ENCODE assay signal across 17 mouse cellular contexts in genomic region chr3:104226731-104227130, GRCm38 (mm10). TPM values are rescaled to one million over a fixed set of nuclear protein-coding genes. Genes with fewer than 3 reads are reported as not detected.
DNase-seq lines count a peak whose midpoint lies in the region; ATAC-seq and TF ChIP-seq lines count a peak whose summit lies in the region.
"Had no signal": no experiment of that assay in that cellular context is flagged by ENCODE, and none has a peak within 500 bp of the region (broad histone marks: within the 10 kb centered on the region; RNA-seq: fewer than 3 reads in every experiment).

No protein-coding gene starts in this region.

- H3K4me1 ChIP-seq in kidney, postnatal 0 days (replicated peaks; ENCODE audit: insufficient read depth, low read length), result peaks cover 3% of the 10 kb centered on the region; the same call in 1 of the 2 replicates
- H3K4me1 ChIP-seq: embryonic facial prominence, embryonic 12.5 days; neural tube, embryonic 13.5 days had no signal

- no peaks in the 10 kb centered on the region for H3K27me3 ChIP-seq in kidney, postnatal 0 days (ENCODE audit: insufficient read depth, low read length)
- H3K27me3 ChIP-seq: embryonic facial prominence, embryonic 12.5 days; limb, embryonic 15.5 days; midbrain, embryonic 13.5 days; neural tube, embryonic 13.5 days had no signal

- H3K9ac ChIP-seq in kidney, postnatal 0 days (ENCODE audit: low read depth, low read length), result no peak overlapping the region
- H3K9ac ChIP-seq: embryonic facial prominence, embryonic 12.5 days; limb, embryonic 15.5 days; midbrain, embryonic 13.5 days; neural tube, embryonic 13.5 days had no signal

- H3K27ac ChIP-seq in kidney, postnatal 0 days, result no peak overlapping the region
- H3K27ac ChIP-seq: embryonic facial prominence, embryonic 12.5 days; hindbrain, embryonic 10.5 days; midbrain, embryonic 13.5 days; neural tube, embryonic 13.5 days had no signal

- WGBS in kidney, postnatal 0 days, result 28% methylated on average over 7 of the region's 7 CpGs

- no peak overlapping the region for H3K4me2 ChIP-seq in kidney, postnatal 0 days (ENCODE audit: low read length)
- H3K4me2 ChIP-seq: embryonic facial prominence, embryonic 12.5 days; limb, embryonic 15.5 days; midbrain, embryonic 13.5 days; neural tube, embryonic 13.5 days had no signal

- DNase-seq in gastrocnemius, postnatal 10 days, result peak; percentile 44
- no peak for DNase-seq in gastrocnemius, adult 8-10 months (ENCODE audit: low spot score in 2 of 2)
- peak; percentile 25 for DNase-seq in kidney, postnatal 0 days (ENCODE audit: low spot score)
- no peak for DNase-seq in kidney, adult 9 months
- peak; percentile 6 for DNase-seq in embryo, embryonic 9.5 days (ENCODE audit: extremely low spot score)
- peak; percentile 16 for DNase-seq in kidney, postnatal 14 days
- no peak for DNase-seq in layer of hippocampus, postnatal 10 days (ENCODE audit: low spot score in 2 of 2)
- DNase-seq: cerebellum, adult 18-20 months; cerebellum, postnatal 25 days; spleen, adult 18-20 months had no signal

- H3K4me3 ChIP-seq in kidney, postnatal 0 days (replicated peaks; ENCODE audit: low read depth, low read length), result no peak overlapping the region
- H3K4me3 ChIP-seq: embryonic facial prominence, embryonic 12.5 days; hindbrain, embryonic 10.5 days; limb, embryonic 15.5 days; midbrain, embryonic 13.5 days; neural tube, embryonic 13.5 days had no signal

- no peaks in the 10 kb centered on the region for H3K9me3 ChIP-seq in kidney, postnatal 0 days (replicated peaks; ENCODE audit: low read length)
- H3K9me3 ChIP-seq: embryonic facial prominence, embryonic 12.5 days; hindbrain, embryonic 10.5 days; limb, embryonic 15.5 days; midbrain, embryonic 13.5 days; neural tube, embryonic 13.5 days had no signal

- TF ChIP-seq CTCF in kidney, postnatal 0 days (IDR thresholded peaks at IDR 0.05; ENCODE audit: low read depth), result no peak

- no peak for ATAC-seq in kidney, postnatal 0 days (replicated peaks; ENCODE audit: low FRiP score, low read depth)
- no peak for ATAC-seq in erythroid progenitor cell, adult 5-6 weeks (replicated peaks; ENCODE audit: low FRiP score, poor library complexity, severe bottlenecking)
- ATAC-seq: forebrain, embryonic 16.5 days; midbrain, embryonic 13.5 days had no signal

- H3K36me3 ChIP-seq in kidney, postnatal 0 days (ENCODE audit: insufficient read depth, low read length), result no peaks in the 10 kb centered on the region
- H3K36me3 ChIP-seq: embryonic facial prominence, embryonic 12.5 days; hindbrain, embryonic 10.5 days; limb, embryonic 15.5 days; midbrain, embryonic 13.5 days; neural tube, embryonic 13.5 days had no signal

RNA-seq across cellular contexts. Expression of gene Magi3, which starts 6.6 kb away (rescaled TPM):
- total RNA-seq in gastrocnemius, postnatal 10 days (2021), result 10 to 100 TPM in 1 of 2 experiments, 1 to 10 TPM in 1; 9.1 to 12.3 TPM
- total RNA-seq in gastrocnemius, adult 8-10 months (2022), result 1 to 10 TPM; 1.1 to 2.3 (median 1.6) TPM
- polyA plus RNA-seq in kidney, postnatal 0 days (2015; fragmentation: Nextera tagmentation; extraction: Ambion mirVana), result 3.2 and 3.4 TPM in 2 replicates
- total RNA-seq in erythroid progenitor cell, adult 5-6 weeks (2015; ENCODE audit: low replicate concordance), result 1.1 TPM in 1 of 2 replicates, not detected in the other
- total RNA-seq in erythroid progenitor cell, adult 5-6 weeks (2017; ENCODE audit: low replicate concordance), result 1.1 and 1.9 TPM in 2 replicates
- total RNA-seq in layer of hippocampus, postnatal 10 days (2021), result 10 to 100 TPM; 25.1 to 26.2 TPM

Comparison
In these comparisons a context has a peak if more than half of its experiments do, and no peak if none do; other contexts are left out.
1. DNase-seq: peak in gastrocnemius, postnatal 10 days (single experiment), kidney, postnatal 0 days (single experiment), embryo, embryonic 9.5 days (single experiment) and kidney, postnatal 14 days (single experiment); none in gastrocnemius, adult 8-10 months (0 of 2), kidney, adult 9 months (single experiment) and layer of hippocampus, postnatal 10 days (0 of 2).